Mouse (Mus musculus) bone marrow, adult 2 months (tissue): ENCODE results near the gene Cnmd. TPM values are rescaled to one million over a fixed set of nuclear protein-coding genes. Genes with fewer than 3 reads are reported as not detected.

Experiments used
- H3K27ac ChIP-seq: fragments of 200-500 bp; 2 replicates; pipeline ENCODE4 v1.5.1; 2012; ENCODE audit warnings: low read depth, mild to moderate bottlenecking, control low read depth, inconsistent platforms, low read length; ENCODE audit not compliant: control insufficient read depth, poor library complexity, insufficient read depth
- H3K4me1 ChIP-seq: fragments of 200-500 bp; 2 replicates; pipeline ENCODE4 v1.6.1; 2011; ENCODE audit warnings: low read length; ENCODE audit not compliant: control insufficient read depth, insufficient read depth
- H3K4me3 ChIP-seq: fragments of 200-500 bp; replicated peaks from 2 replicates; pipeline ENCODE3; 2011; ENCODE audit warnings: mild to moderate bottlenecking, low read depth, low read length, control low read depth; ENCODE audit not compliant: control insufficient read depth
- CTCF ChIP-seq: fragments of 200-500 bp; IDR thresholded peaks from 2 replicates; pipeline ENCODE4 v1.5.1; 2011; ENCODE audit warnings: low read length, control low read depth; ENCODE audit not compliant: control insufficient read depth, insufficient read depth
- POLR2A ChIP-seq: fragments of 200-500 bp; IDR thresholded peaks from 2 replicates; pipeline ENCODE4 v1.6.1; 2011; ENCODE audit warnings: low read depth, mild to moderate bottlenecking, control low read depth, low read length, borderline replicate concordance; ENCODE audit not compliant: control insufficient read depth
- WGBS: fragments of 180-500 bp; shearing (Covaris S2); methylation state at CpG from one replicate; pipeline ENCODE4 v1.1.7; 2018; 5-methylcytosine and 5-hydroxymethylcytosine counted together
- polyA plus RNA-seq: library from polyadenylated mRNA; stranded (reverse); fragments of >200 nt; gene quantifications from 2 replicates; pipeline ENCODE4 v1.2.4, GENCODE M21; 2011; ENCODE audit warnings: low replicate concordance; ENCODE audit not compliant: missing spikeins, insufficient read depth, insufficient read length

Cnmd gene
- not detected in 2 replicates for polyA plus RNA-seq

- H3K4me3 ChIP-seq: peak within 1 kb of the TSS; percentile 3
- no peak for TF ChIP-seq CTCF
- TF ChIP-seq POLR2A: no peak
- H3K4me1 ChIP-seq: no peaks in the 10 kb centered on the region
- no peak within 1 kb of the TSS for H3K27ac ChIP-seq
- 62% methylated on average over 4 of the region's 4 CpGs for WGBS
Measured at GRCm38 (mm10) chr14:79662001-79662400, at the start of gene Cnmd. Gene Cnmd (minus strand): TSS chr14:79662170.

DNA sequence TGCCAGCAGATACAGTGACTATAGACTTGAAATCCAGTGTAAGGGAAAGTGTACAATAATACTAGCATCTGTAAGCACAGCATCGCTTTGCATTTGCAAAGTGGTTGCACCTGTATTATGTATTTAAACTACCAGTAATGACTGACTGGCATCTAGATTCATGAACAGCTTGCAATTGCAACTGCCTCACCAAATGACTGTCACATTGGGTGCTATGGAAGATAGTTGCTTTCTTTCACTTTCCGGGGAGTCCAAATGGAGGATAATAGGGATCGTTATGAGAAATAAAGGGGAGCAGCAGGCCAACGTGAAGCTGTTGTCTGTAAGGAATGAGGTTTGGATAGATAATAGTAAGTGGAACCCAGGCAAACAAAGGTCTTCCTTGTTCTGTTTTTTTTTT is 49.3 kb upstream of the Cnmd start:
- Histone ChIP-seq H3K4me3 (no peak overlapping the region), H3K4me1 (no peaks in the 10 kb centered on the region), H3K27ac (no peak overlapping the region)
- 84% methylated on average over 4 of the region's 4 CpGs for WGBS
- TF ChIP-seq CTCF: no peak
- no peak for TF ChIP-seq POLR2A

DNA sequence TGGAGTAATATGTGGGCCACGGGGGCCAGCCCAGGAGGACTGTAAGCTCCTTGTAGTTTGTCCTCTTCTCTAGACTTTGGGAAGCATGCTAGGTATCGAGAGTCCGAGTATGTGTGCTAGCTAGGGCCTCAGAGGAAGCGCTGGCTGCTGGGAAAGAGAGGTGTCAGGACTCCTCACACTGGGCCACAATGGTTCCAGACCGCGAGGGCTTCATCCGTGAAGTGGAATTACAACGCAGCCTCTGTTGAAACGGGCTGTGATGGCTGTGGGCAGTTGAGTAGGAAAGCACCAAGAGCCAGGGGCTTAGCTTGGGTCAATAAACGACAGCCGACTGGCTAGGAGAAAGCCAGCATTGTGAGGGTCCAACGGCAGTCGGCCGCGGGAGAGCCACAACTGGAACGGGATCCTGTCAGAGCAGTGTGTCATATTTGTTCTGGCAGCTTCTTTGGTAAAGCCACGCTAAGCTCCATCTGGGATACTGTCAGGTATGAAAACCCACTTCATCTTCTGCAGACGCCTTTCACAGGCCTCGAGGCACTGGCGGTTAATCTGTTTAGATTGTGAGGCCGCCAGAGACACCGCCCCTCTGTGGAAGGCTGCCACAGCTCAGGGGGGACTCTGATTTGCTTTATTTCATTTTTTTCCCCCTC is 41.7 kb upstream of the Cnmd start:
- 84% methylated on average over 22 of the region's 22 CpGs for WGBS
- H3K4me1 ChIP-seq: no peaks in the 10 kb centered on the region
- TF ChIP-seq POLR2A: no peak
- no peak for TF ChIP-seq CTCF
- no peak overlapping the region for H3K27ac ChIP-seq
- H3K4me3 ChIP-seq: no peak overlapping the region

GRCm38 (mm10) chr14:79701606-79702005 is 39.6 kb upstream of the Cnmd start:
- H3K4me1 ChIP-seq: no peaks in the 10 kb centered on the region
- WGBS: 86% methylated on average over 5 of the region's 5 CpGs
- H3K4me3 ChIP-seq: no peak overlapping the region
- no peak overlapping the region for H3K27ac ChIP-seq
- TF ChIP-seq CTCF: no peak
- no peak for TF ChIP-seq POLR2A

GRCm38 (mm10) chr14:79701054-79701453 is 39.1 kb upstream of the Cnmd start:
- Histone ChIP-seq H3K4me3 (no peak overlapping the region), H3K4me1 (no peaks in the 10 kb centered on the region), H3K27ac (no peak overlapping the region)
- no peak for TF ChIP-seq CTCF
- no peak for TF ChIP-seq POLR2A
- WGBS: 75% methylated on average over 7 of the region's 7 CpGs

DNA sequence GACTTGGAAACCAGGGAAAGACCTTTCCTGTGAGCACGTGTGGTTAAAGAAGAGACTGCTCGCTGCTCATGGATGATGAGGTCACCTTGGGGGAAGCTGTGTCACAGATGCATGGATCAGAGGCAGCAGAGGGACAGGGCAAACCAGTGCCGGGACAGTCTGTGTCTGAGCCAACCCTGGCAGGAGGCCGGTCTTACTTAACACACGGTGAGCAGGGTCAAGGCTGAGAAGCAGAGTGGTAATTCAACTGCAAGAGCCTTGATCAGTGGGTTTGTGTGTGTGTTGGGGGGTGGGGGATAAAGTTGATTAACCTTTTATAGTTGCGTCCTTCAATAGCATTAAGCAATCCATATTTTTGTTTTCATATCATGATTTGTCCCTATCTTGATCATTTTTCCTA is 37.4 kb upstream of the Cnmd start:
- Histone ChIP-seq H3K4me3 (no peak overlapping the region), H3K4me1 (no peaks in the 10 kb centered on the region), H3K27ac (no peak overlapping the region)
- TF ChIP-seq POLR2A (no peak), CTCF (no peak)
- 72% methylated on average over 6 of the region's 6 CpGs for WGBS

DNA sequence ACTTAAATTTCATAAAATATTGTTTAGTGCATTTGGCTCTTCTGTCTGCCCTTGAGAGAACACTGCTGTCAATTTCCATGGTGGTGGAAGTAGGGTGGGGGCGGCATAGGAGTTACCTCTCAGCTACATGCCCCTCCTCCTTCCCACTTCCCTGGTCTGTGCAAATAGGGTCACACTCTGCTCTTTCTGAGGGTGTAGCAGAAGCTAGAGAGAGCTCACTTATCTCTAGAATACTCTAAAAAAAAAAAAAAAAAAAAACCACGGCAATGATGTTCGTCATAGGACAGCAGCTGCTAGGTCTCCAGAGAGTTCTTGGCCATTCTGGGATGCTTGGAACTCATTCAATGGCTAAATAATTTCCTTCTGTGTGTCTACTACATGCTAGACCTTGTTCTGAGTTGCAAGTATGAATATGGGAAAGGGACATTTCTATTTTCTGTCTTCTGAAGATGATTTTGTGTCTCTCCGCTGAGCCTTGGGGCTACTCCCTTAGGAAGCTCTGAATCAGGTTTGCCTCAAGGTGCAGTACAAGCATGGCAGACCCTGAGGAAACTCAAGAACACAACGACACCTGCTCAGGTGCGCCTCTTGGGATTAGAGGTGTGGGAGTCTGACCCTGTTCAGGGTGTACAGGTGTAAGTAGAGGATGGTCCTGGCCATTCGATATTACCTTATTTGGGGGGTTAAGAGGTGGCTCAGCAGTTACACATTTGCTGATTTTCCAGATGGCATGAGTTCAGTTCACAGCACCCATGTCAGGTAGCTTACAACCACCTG is 28.3 kb upstream of the Cnmd start:
- no peak overlapping the region for H3K4me3 ChIP-seq
- H3K4me1 ChIP-seq: no peaks in the 10 kb centered on the region
- WGBS: 85% methylated on average over 7 of the region's 7 CpGs
- no peak overlapping the region for H3K27ac ChIP-seq
- TF ChIP-seq CTCF (no peak), POLR2A (no peak)

DNA sequence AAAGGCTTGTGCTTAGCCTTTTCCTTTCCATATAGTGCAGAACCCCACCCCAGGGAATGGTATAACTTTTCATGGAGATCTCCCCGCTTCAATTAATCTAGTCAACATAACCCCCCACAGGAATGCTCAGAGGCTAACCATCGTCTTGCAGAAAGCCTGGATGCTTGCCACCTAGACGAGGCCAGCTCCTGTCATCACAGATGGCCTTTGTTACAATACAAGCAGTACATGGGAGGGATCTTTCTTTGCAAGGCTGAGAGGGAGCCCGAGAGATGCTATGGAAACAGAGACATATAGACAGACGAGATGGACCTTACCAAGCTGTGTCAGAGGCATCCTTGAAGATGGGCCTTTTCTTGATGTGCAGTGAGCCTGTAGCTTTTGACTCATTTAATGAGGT is 18.7 kb upstream of the Cnmd start:
- H3K4me3 ChIP-seq: no peak overlapping the region
- no peak overlapping the region for H3K27ac ChIP-seq
- TF ChIP-seq POLR2A (no peak), CTCF (no peak)
- WGBS: 75% methylated on average over 5 of the region's 5 CpGs
- no peaks in the 10 kb centered on the region for H3K4me1 ChIP-seq
